Comparison of ENCODE assay signal across 1 mouse cellular context in the genomic region with DNA sequence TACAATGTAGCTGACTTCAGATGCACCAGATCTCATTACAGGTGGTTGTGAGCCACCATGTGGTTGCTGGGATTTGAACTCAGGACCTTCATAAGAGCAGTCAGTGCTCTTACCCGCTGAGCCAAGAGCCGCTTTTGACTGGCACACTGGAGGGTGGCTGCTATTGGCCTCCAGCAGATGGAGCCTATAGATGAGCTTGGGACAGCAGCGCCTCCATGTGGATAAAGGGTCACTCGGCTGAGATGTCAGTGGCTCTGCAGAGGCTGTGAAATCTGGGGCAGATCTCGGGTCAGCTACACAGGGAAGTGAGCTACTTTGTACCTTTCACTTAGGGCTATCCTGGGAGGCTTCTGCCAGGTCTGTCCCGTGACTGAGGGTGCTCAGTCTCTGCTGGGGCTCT.
TF ChIP-seq lines count a peak whose summit lies in the region.

No protein-coding gene starts in this region.

TF ChIP-seq in CH12.LX, 34 proteins besides CTCF, POLR2A, EP300 and RAD21:
- TF ChIP-seq HCFC1 (IDR thresholded peaks at IDR 0.05; ENCODE audit: low read depth, low read length) (no peak), USF1 (IDR thresholded peaks at IDR 0.05; ENCODE audit: low read depth, low read length) (no peak), SMC3 (IDR thresholded peaks at IDR 0.05; ENCODE audit: low read depth, low read length) (peak; percentile 52), TBP (conservative IDR thresholded peaks at IDR 0.05; ENCODE audit: low read depth, low read length) (0 out of 2 replicates have a peak, but pooled peaks have one; percentile 34)
